Mouse (Mus musculus) megakaryocyte, embryonic 14.5 days (primary cell): ENCODE results near the gene C130050O18Rik. TPM values are rescaled to one million over a fixed set of nuclear protein-coding genes. Genes with fewer than 3 reads are reported as not detected.
A peak's percentile ranks its signal among the peaks of the same experiment; 100 is the strongest.
"Not testable (repeated sequence)": the region's sequence is repeated elsewhere in the genome, so short reads cannot be mapped to it uniquely, and the experiment has no call there.

Experiments used
- H3K27me3 ChIP-seq: replicated peaks from 2 replicates; pipeline ENCODE3; 2012; ENCODE audit warnings: inconsistent platforms
- H3K36me3 ChIP-seq: replicated peaks from 2 replicates; pipeline ENCODE3; 2012; ENCODE audit warnings: low read length, inconsistent platforms, mixed read lengths
- H3K4me1 ChIP-seq: 2 replicates; pipeline ENCODE4 v1.6.1; 2012; ENCODE audit warnings: inconsistent platforms
- H3K4me3 ChIP-seq: replicated peaks from 2 replicates; pipeline ENCODE3; 2012; ENCODE audit warnings: moderate library complexity, mild to moderate bottlenecking, inconsistent platforms
- H3K9me3 ChIP-seq: 2 replicates; pipeline ENCODE4 v1.6.1; 2012; ENCODE audit warnings: inconsistent platforms
- FLI1 ChIP-seq: IDR thresholded peaks from 2 replicates; pipeline ENCODE4 v1.6.1; 2012; ENCODE audit warnings: low read length, inconsistent platforms, mixed read lengths
- GATA1 ChIP-seq: IDR thresholded peaks from 3 replicates; pipeline ENCODE4 v1.6.1; 2012; ENCODE audit warnings: mixed read lengths, low read length, inconsistent platforms, borderline replicate concordance
- polyA plus RNA-seq: library from polyadenylated mRNA; stranded (reverse); fragments of >175 nt; gene quantifications from 2 replicates; pipeline ENCODE4 v1.2.3, GENCODE M21; 2012; ENCODE audit warnings: low replicate concordance; ENCODE audit not compliant: insufficient read depth

Gene C130050O18Rik
- polyA plus RNA-seq, 1 experiment = 1.8 TPM

DNA sequence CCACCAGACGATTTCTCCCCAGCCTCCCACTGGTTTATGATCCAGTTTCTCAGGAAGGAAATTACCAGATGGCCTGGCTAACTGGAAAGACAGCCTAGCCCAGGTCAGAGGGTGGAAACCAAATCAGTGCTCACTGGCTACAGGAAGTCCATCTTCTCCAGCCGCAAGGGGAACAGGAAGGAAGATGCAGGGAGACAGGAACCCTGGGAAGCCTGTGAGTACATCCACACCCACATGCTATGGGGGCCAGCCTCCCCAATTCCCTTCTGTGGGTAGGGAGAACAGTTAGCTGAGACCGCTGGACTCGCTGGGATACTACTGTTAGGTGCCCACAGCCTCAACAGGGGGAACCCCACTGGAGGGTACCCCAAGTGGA lies 16.9 kb upstream of the C130050O18Rik start:
- Histone ChIP-seq H3K4me1 (peaks cover 98% of the 10 kb centered on the region), H3K4me3 (peak overlapping the region; percentile 38), H3K36me3 (peaks cover 96% of the 10 kb centered on the region), H3K27me3 (no peaks in the 10 kb centered on the region), H3K9me3 (no peaks in the 10 kb centered on the region)
- no peak for TF ChIP-seq GATA1
- no peak for TF ChIP-seq FLI1

DNA sequence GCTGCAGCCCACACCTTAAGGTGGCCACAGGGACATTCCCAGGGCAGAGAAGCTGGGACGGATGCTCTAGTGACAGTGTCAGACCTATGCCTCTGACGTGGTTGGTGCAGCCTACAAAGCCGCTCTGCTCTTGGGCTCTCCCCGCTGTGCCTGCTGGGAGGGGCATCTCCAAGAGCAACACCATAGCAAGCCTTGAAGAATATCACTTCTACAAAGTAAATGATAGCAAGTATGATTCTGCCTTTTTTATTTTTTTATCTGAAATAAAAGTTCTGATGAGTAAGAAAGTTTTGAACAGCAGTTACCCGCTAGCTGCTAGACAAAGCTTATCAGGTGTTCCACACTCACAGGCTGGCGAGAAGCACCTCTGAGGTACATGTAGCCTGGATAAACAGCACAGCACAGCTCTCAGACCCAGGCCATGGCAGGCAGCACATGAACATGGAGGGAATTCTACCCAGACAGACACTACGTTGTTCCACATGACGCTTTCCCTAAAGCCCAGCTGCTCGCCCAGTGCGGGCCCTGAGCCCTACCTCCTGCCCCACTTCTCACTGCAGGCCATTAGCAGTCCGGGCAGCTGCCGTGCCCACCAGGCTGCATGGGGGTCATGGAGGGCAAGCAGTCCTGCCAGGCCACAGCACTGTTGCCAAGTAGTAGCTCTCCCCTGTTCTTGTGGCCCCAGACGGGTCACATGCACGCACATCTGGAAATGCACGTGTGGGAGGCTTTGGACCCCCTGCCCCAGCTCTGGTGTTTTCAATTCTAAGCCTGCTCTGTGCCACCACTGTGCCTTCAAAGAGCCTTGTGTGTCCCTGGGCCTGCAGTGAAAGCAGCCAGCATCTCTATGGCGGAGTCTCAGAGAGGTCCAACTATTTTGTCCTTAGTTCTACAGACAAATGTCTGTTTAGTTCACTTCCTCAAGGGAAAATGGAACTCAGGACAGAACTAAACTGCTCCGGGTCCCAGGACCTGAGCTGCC lies 16.1 kb upstream of the C130050O18Rik start:
- H3K9me3 ChIP-seq = no peaks in the 10 kb centered on the region
- no peaks in the 10 kb centered on the region for H3K27me3 ChIP-seq
- peaks cover 96% of the 10 kb centered on the region for H3K36me3 ChIP-seq
- H3K4me3 ChIP-seq = peak overlapping the region; percentile 81
- TF ChIP-seq FLI1 (no peak), GATA1 (no peak)
- peaks cover 98% of the 10 kb centered on the region for H3K4me1 ChIP-seq

DNA sequence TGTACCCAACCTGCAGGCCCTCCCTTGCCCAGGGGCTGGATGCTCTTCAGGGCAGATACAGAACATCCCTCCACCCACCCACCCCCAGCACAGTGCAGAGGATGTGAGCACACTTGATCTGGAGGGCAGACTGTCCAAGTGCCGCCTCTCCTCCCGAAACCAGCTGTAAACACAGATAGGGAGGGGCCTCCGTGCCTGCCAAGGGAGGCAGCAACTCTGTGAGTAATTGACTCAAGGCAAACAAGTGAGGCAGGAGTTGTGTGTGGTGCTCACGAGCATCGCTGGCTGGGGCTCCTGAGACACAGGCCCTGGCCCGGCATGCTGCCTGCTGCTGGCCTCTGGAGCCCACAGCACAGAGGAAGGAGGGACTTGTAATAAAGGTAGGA lies 15.4 kb upstream of the C130050O18Rik start:
- Histone ChIP-seq H3K36me3 (peaks cover 96% of the 10 kb centered on the region), H3K4me3 (peak overlapping the region; percentile 80), H3K4me1 (peaks cover 98% of the 10 kb centered on the region)

DNA sequence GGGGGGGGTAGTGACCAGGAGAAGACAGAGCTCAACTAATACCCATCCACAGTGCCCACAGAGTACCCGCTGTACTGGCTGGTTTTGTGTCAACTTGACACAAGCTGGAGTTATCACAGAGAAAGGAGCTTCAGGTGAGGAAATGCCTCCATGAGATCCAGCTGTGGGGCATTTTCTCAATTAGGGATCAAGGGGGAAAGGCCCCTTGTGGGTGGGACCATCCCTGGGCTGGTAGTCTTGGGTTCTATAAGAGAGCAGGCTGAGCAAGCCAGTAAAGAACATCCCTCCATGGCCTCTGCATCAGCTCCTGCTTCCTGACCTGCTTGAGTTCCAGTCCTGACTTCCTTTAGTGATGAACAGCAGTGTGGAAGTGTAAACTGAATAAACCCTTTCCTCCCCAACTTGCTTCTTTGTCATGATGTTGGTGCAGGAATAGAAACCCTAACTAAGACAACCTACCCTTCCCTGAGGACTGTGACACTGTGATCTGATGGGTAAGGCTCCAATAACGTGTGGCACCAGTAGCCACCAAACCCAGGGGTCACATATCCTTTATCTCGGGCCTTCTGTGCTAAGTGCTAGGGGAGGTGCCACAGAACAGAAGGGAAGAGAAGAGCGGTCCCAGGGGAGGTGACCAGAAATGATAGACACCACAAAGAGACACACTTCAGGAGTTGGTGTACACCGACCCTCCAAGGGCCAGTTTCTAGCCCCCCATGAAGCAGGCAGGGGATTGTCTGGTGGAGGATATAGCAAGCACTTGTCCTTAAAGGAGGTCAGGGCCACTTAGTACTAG lies 14.6 kb upstream of the C130050O18Rik start:
- H3K27me3 ChIP-seq, H3K9me3 ChIP-seq: not testable (repeated sequence)
- Histone ChIP-seq H3K4me1 (peaks cover 98% of the 10 kb centered on the region), H3K36me3 (peaks cover 96% of the 10 kb centered on the region), H3K4me3 (peak overlapping the region; percentile 19)

More for the DNA sequence above, 15.4 kb upstream of the C130050O18Rik start:
- no peak for TF ChIP-seq FLI1
- no peak for TF ChIP-seq GATA1
- Histone ChIP-seq H3K27me3 (no peaks in the 10 kb centered on the region), H3K9me3 (no peaks in the 10 kb centered on the region)

DNA sequence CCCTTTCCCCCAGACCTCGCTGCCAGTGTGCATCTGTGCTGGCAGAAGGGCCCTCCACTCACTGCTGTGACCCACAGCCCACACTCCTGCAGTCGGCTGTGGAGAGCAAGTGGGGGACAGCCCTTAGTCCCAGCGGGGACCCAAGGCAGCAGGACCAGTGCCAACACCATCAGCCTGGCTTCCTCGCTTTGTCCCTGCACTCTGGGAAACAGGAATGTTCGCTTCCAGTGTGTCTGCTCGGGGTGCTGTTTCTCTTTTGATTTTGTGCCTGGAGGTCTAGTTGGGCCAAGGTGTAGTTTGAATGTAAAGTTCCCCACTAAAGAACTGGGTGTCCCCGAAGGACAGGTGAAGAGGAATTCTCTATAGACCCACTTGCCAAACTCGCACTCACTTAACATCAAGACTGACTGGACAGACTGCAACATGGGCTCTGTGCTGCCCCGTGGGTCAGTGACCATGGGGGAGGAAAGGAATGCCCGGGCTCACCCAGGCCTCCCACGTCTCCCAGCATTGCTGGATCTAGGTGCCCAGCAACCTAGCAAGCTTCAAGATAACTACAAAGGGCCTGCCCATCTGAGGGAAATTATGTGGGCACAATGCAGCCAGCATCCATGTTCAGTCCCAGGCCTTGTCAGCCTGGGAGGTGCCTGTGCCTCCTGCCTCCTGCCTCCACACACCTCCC lies 13.6 kb upstream of the C130050O18Rik start:
- Histone ChIP-seq H3K4me3 (peak overlapping the region; percentile 19), H3K4me1 (peaks cover 98% of the 10 kb centered on the region), H3K27me3 (no peaks in the 10 kb centered on the region), H3K9me3 (no peaks in the 10 kb centered on the region), H3K36me3 (peaks cover 96% of the 10 kb centered on the region)
- TF ChIP-seq FLI1 (no peak), GATA1 (no peak)

DNA sequence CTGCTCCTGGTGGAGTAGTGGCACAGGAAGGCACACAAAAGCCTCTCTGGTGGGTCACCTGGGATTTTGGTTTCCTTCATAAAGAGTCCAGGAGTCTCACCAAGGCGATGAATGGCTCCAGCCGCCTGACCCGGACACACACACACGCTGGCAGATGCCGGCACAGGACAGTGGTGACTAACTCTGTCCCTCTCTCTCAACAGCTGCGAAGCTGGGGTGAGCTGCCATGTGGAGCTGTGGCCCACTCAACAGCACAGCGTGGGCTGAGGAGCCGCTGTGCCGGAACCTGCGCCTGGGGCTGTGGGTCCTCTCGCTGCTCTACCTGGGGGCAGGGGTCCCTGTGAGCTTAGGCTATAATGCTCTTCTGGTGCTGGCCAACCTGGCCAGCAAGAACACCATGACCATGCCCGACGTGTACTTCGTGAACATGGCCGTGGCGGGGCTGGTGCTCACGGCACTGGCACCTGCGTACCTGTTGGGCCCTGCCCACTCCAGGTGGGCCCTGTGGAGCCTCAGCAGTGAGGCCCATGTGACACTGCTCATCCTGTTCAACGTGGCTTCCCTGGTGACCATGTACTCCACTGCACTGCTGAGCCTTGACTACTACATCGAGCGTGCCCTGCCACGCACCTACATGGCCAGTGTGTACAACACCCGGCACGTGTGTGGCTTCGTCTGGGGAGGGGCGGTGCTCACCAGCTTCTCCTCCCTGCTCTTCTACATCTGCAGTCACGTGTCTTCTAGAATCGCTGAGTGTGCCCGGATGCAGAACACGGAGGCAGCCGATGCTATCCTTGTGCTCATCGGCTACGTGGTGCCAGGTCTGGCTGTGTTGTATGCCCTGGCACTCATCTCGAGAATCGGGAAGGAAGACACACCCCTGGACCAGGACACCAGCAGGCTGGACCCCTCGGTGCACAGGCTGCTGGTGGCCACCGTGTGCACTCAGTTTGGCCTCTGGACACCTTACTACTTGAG lies 12.6 kb upstream of the C130050O18Rik start:
- Histone ChIP-seq H3K4me3 (peak overlapping the region; percentile 29), H3K36me3 (peaks cover 94% of the 10 kb centered on the region)

DNA sequence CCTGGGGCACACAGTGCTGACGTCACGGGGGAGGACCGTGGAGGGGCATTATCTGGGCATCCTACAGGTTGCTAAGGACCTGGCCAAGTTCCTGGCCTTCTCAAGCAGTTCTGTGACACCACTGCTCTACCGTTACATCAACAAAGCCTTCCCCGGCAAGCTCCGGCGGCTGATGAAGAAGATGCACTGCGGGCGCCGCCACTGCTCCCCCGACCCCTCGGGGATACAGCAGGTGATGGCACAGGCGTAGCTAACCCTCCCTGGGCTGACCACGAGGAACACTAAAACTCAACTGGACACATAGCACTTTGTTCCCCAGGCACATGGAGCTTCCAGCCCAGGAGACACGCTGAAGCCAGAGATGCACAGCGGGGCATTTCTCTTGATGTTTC lies 11.9 kb upstream of the C130050O18Rik start:
- H3K4me3 ChIP-seq = peak overlapping the region; percentile 29
- H3K27me3 ChIP-seq = no peaks in the 10 kb centered on the region
- TF ChIP-seq GATA1 (no peak), FLI1 (no peak)
- H3K4me1 ChIP-seq = peaks cover 98% of the 10 kb centered on the region
- peaks cover 90% of the 10 kb centered on the region for H3K36me3 ChIP-seq
- no peaks in the 10 kb centered on the region for H3K9me3 ChIP-seq

More for the DNA sequence above, 12.6 kb upstream of the C130050O18Rik start:
- no peaks in the 10 kb centered on the region for H3K27me3 ChIP-seq
- H3K4me1 ChIP-seq = peaks cover 98% of the 10 kb centered on the region
- H3K9me3 ChIP-seq = no peaks in the 10 kb centered on the region
- TF ChIP-seq FLI1 (no peak), GATA1 (no peak)

DNA sequence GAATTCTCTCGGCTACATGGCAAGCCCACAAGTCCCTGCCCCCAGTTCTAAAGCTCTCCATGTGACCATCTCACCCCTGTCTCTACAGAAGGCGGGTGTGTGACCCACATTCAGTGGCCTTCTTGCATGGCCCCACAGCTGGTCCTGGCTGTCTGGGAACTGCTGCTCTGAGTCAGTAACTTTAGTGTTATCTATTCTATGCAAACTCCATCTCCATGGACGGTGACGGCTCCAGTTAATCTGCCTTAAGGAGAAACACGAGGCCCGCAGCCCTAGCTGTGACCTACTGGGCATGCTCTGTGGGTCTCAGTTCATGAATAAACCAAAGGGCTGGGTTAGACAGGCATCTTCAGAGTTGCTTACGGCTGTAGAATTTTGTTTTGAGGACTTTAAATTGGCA lies 10.7 kb upstream of the C130050O18Rik start:
- TF ChIP-seq FLI1 (no peak), GATA1 (no peak)
- Histone ChIP-seq H3K9me3 (no peaks in the 10 kb centered on the region), H3K4me3 (no peak overlapping the region), H3K36me3 (peaks cover 85% of the 10 kb centered on the region), H3K27me3 (no peaks in the 10 kb centered on the region), H3K4me1 (peaks cover 98% of the 10 kb centered on the region)

DNA sequence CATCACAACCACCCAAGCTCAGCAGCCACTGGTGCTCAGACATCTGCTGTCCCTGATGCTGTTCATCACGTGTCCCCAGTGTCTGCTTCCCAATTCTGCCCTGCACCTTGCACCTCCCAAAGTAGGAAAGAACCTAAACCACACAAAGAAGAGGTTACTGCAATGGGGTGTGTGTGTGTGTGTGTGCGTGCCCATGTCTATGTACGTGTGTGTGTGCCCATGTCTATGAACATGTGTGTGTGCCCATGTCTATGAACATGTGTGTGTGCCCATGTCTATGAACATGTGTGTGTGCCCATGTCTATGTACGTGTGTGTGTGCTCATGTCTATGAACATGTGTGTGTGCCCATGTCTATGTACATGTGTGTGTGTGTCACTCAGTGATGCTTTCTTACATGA lies 9.6 kb upstream of the C130050O18Rik start:
- H3K36me3 ChIP-seq = peaks cover 88% of the 10 kb centered on the region
- TF ChIP-seq FLI1 (no peak), GATA1 (no peak)
- no peaks in the 10 kb centered on the region for H3K9me3 ChIP-seq
- H3K4me3 ChIP-seq = peak overlapping the region; percentile 38
- H3K4me1 ChIP-seq = peaks cover 100% of the 10 kb centered on the region
- no peaks in the 10 kb centered on the region for H3K27me3 ChIP-seq
